Comparison of ENCODE assay signal across 9 mouse cellular contexts in genomic region chr17:30635367-30635766, GRCm38 (mm10). TPM values are rescaled to one million over a fixed set of nuclear protein-coding genes. Genes with fewer than 3 reads are reported as not detected.
DNase-seq lines count a peak whose midpoint lies in the region; ATAC-seq lines count a peak whose summit lies in the region.
"Had no signal": no experiment of that assay in that cellular context is flagged by ENCODE, and none has a peak within 500 bp of the region (broad histone marks: within the 10 kb centered on the region; RNA-seq: fewer than 3 reads in every experiment).

No protein-coding gene starts in this region.

- H3K9ac ChIP-seq in heart, embryonic 15.5 days = 0 out of 2 replicates have a peak overlapping the region, but pooled peaks have one; percentile 4
- no peak overlapping the region for H3K9ac ChIP-seq in liver, embryonic 13.5 days

- H3K36me3 ChIP-seq in heart, embryonic 15.5 days = no peaks in the 10 kb centered on the region
- no peaks in the 10 kb centered on the region for H3K36me3 ChIP-seq in liver, embryonic 13.5 days

- H3K4me3 ChIP-seq in heart, embryonic 15.5 days = peak overlapping the region; percentile 42
- H3K4me3 ChIP-seq in liver, embryonic 13.5 days (replicated peaks) = no peak overlapping the region

- no peaks in the 10 kb centered on the region for H3K27me3 ChIP-seq in heart, embryonic 15.5 days
- H3K27me3 ChIP-seq in liver, embryonic 13.5 days = no peaks in the 10 kb centered on the region

- H3K27ac ChIP-seq in heart, embryonic 15.5 days = no peak overlapping the region
- no peak overlapping the region for H3K27ac ChIP-seq in liver, embryonic 13.5 days

- intact Hi-C loops in left cerebral cortex, postnatal 14 days (cut with DNase I) = no loop called here

- peak; percentile 94 for DNase-seq in heart, adult 11 months
- no peak for DNase-seq in heart, adult 8-10 months (ENCODE audit: low spot score)
- peak; percentile 93 for DNase-seq in R1 (ENCODE audit: low read depth, low spot score)
- no peak for DNase-seq in liver, embryonic 13.5 days
- DNase-seq in testis, postnatal 10 days (ENCODE audit: low spot score) = peak; percentile 87
- DNase-seq in cerebellum, adult 8-10 months = no peak
- no peak for DNase-seq in left cerebral cortex, postnatal 14 days (ENCODE audit: low spot score in 2 of 2)

- no peaks in the 10 kb centered on the region for H3K9me3 ChIP-seq in heart, embryonic 15.5 days (replicated peaks)
- no peaks in the 10 kb centered on the region for H3K9me3 ChIP-seq in liver, embryonic 13.5 days (replicated peaks)
- H3K9me3 ChIP-seq: G1E had no signal

- H3K4me2 ChIP-seq in heart, embryonic 15.5 days = peak overlapping the region; percentile 57
- H3K4me2 ChIP-seq in liver, embryonic 13.5 days = peak overlapping the region; percentile 13; the same call in 1 of the 2 replicates

- ATAC-seq in heart, embryonic 15.5 days (replicated peaks; ENCODE audit: insufficient number of reproducible peaks, insufficient read depth, low FRiP score, low read depth) = no peak
- no peak for ATAC-seq in liver, embryonic 13.5 days (ENCODE audit: low read depth)

- 15% methylated on average over 16 of the region's 17 CpGs for WGBS in heart, embryonic 15.5 days
- WGBS in liver, embryonic 13.5 days (ENCODE audit: insufficient replicate concordance) = 42% methylated on average over 16 of the region's 17 CpGs

- peaks cover 4% of the 10 kb centered on the region for H3K4me1 ChIP-seq in heart, embryonic 15.5 days (replicated peaks)
- H3K4me1 ChIP-seq in liver, embryonic 13.5 days (replicated peaks) = peaks cover 19% of the 10 kb centered on the region

RNA-seq across cellular contexts. Expression of gene Glo1, which starts 8.7 kb away (rescaled TPM):
- 100 to 1,000 TPM; 157 to 166 (median 162) TPM for total RNA-seq in heart, adult 8-10 months (2022)
- 175 and 196 TPM in 2 replicates for polyA plus RNA-seq in heart, embryonic 15.5 days (2015; fragmentation: Nextera tagmentation; extraction: Ambion mirVana)
- polyA plus RNA-seq in liver, embryonic 13.5 days (2015; fragmentation: Nextera tagmentation; extraction: Ambion mirVana) = 289 and 332 TPM in 2 replicates
- total RNA-seq in left cerebral cortex, postnatal 14 days (2021) = 100 to 1,000 TPM; 131 to 136 TPM

RNA-seq across cellular contexts. Expression of gene Dnah8, which starts 11.2 kb away (rescaled TPM):
- total RNA-seq in heart, adult 8-10 months (2022) = 1 to 10 TPM in 2 of 4 experiments, under 1 TPM in 2; 0.62 to 1.7 (median 1.0) TPM
- polyA plus RNA-seq in heart, embryonic 15.5 days (2015; fragmentation: Nextera tagmentation; extraction: Ambion mirVana) = 1.3 and 1.8 TPM in 2 replicates
- polyA plus RNA-seq in liver, embryonic 13.5 days (2015; fragmentation: Nextera tagmentation; extraction: Ambion mirVana) = 1.4 and 1.5 TPM in 2 replicates
- 1 to 10 TPM; 1.7 to 1.9 TPM for total RNA-seq in left cerebral cortex, postnatal 14 days (2021)

RNA-seq across cellular contexts. Expression of gene Btbd9, which starts 59.1 kb away (rescaled TPM):
- total RNA-seq in heart, adult 8-10 months (2022) = 10 to 100 TPM; 20.4 to 24.3 (median 22.5) TPM
- 38.3 and 42.3 TPM in 2 replicates for polyA plus RNA-seq in heart, embryonic 15.5 days (2015; fragmentation: Nextera tagmentation; extraction: Ambion mirVana)
- 14.5 and 15.2 TPM in 2 replicates for polyA plus RNA-seq in liver, embryonic 13.5 days (2015; fragmentation: Nextera tagmentation; extraction: Ambion mirVana)
- 10 to 100 TPM; 78.9 to 95.2 TPM for total RNA-seq in left cerebral cortex, postnatal 14 days (2021)

Comparison
In these comparisons a context has a peak if more than half of its experiments do, and no peak if none do; other contexts are left out.
1. DNase-seq: peak in heart, adult 11 months (single experiment), R1 (single experiment) and testis, postnatal 10 days (single experiment); none in heart, adult 8-10 months (single experiment), liver, embryonic 13.5 days (single experiment), cerebellum, adult 8-10 months (single experiment) and left cerebral cortex, postnatal 14 days (0 of 2).